Mouse (Mus musculus) inflammation-experienced regulatory T-cells (primary cell): ENCODE data around the gene Lhx8. TPM values are rescaled to one million over a fixed set of nuclear protein-coding genes. Genes with fewer than 3 reads are reported as not detected.

ENCODE experiments used
- polyA plus RNA-seq, 2 experiments: library from polyadenylated mRNA; unstranded; fragments of 100-300 nt; shearing (Covaris generic); gene quantifications; one replicate each; pipeline ENCODE4 v1.2.1; 2017

Gene Lhx8
- polyA plus RNA-seq = under 1 TPM; 0.23 to 0.98 TPM

GRCm38 (mm10) chr3:154330181-154331002, at the start of gene Lhx8:
Gene Lhx8, minus strand, starts transcription at chr3:154330659.

